Mouse (Mus musculus): ENCODE data around the gene Tnfaip8l1. TPM values are rescaled to one million over a fixed set of nuclear protein-coding genes. Genes with fewer than 3 reads are reported as not detected.
A peak's percentile ranks its signal among the peaks of the same experiment; 100 is the strongest.

Gene Tnfaip8l1
- total RNA-seq, 2 experiments from 2014 or later, result 9.3 to 11.1 TPM

DNA sequence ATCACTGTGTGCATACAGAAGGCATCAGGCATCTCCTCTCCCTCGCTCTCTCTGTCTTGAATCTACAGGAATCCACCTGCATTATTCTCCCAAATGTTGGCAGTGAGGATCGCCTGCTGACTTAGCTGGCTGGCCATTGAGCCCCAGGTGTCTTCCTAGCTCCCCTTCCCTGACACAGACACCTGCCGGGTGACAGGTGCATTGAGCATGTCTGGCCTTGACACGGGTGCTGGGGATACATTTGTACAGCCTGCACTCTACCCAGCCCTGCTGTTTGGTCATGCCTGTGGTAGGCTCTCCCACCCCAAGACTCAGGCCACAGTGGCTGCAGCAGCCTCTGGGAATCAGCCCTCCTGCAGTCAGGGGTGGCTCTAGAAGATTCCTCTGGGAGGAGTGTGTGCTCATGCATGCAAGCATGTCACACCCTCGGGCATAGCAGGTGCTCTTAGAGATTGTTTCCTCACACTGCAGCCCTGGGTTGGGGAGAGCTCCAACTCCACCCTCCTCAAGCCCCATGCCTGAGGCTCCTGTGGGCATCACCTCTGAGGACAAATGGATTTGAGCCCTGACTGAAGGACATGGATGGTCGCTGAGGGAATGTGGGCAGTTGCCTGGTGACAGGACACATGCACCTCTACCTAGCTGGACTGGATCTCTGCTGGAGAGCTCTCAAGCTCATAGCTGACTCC is 44.9 kb downstream of the Tnfaip8l1 start:
- intact Hi-C loops (cut with DNase I), result no loop called here
- DNase-seq (ENCODE audit: extremely low spot score in 1 of 2, low spot score in 2 of 2), result no peak

DNA sequence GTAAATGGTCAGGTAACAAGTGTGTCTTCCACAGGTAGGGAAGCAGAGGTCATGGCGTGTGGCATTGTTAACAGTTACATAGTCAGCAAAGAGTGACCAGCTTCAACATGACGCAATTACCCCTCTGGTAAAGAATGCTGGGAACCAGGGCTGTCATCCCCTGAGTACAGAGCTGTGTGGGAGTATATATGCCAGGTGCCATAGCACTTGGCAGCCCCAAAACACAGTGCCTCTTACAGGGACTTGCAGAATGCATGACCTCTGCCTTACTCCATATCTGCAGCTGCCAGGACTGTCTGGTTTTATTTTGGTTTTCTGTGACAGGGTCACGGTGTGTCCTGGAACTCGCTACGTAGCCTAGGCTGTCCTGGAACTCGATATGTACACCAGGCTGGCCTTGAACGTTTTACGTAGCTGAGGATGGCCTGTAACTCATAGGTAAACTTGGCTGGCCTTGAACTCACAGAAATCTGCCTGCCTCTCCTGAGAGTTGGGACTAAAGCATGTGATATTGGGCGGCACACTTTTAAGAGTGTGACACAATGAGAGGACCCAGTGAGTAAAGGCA is 45.8 kb downstream of the Tnfaip8l1 start:
- DNase-seq (ENCODE audit: extremely low spot score in 1 of 2, low spot score in 2 of 2), result no peak
- intact Hi-C loops (cut with DNase I), result no loop called here

DNA sequence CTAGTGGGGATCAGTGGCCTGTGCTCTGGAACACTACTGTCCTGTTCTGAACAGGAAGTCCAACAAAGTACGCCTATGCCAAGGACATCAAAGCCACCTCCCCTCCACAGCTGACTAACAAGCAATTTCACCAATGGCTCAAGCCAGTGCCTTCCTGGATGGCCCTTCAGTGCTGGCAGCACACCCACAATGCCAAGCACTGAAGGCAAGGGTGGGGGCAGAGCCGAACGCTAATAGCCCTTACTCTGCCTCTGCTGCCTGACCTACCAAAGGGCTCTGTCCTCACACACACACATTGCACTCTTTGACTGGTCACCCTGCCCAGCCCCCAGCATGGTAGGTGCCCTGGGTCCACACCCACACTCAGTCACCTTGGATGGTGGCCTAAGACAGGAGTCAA is 46.5 kb downstream of the Tnfaip8l1 start:
- intact Hi-C loops (cut with DNase I), result no loop called here
- no peak for DNase-seq (ENCODE audit: extremely low spot score in 1 of 2, low spot score in 2 of 2)

DNA sequence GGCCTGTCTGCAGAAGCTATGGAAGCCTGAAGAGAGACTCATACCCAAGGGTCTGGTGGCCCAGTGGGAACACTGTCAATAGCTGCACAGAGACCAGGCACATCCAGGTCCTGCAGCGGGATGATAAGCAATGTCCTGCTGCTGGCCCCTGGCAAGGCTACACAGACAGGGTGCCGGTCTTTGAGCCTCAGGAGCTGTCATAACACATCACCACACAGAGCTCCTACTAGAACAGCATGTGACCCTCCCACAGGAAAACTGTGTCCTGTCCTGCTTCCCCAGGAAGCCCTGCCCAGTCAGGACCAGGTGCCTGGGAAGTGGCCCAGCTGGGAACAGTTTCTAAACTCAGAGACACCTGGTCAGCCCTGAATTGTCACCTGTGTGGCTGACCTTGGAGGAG is 48.8 kb downstream of the Tnfaip8l1 start:
- intact Hi-C loops (cut with DNase I), result no loop called here
- peak in 1 of 2 experiments; percentile 73 for DNase-seq (ENCODE audit: extremely low spot score in 1 of 2, low spot score in 2 of 2)

DNA sequence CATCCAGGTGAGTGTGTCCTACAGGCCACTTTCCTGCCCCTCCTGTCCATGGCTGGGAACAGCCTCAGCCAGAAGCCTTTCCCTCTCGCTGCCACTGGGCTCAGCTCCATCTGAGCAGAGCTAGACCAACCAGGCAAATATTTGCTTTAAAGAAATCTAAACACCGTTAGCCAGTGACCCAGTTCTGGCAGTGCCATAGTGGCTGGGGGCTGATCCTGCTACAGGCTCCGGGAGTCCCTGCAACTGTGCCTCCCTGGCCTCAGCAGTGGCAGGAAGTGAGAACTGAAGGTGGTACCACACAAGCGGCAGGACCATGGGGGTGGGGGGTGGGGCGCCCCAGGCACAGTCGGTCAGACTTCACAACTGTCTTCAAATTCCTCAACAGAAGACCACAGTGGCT is 50.4 kb downstream of the Tnfaip8l1 start:
- DNase-seq (ENCODE audit: extremely low spot score in 1 of 2, low spot score in 2 of 2), result no peak
- intact Hi-C loops (cut with DNase I), result no loop called here

DNA sequence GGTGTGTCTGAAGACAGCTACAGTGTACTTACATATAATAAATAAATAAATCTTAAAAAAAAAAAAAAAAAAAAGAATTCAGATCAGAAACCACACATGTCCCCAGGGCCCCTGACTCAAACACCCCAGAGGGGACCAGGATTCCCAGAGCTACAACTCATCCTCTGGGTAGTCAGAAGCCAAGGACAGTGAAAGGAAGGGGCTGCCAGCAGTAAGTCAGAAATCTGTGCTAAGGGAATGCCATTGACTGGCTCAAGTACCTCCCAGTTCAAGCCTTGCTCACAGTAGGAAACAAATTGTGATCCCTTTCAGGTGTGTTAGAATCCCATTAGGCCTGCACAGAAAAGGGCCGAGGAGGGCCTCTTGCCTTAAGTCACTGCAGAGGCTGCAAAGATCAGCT is 52.0 kb downstream of the Tnfaip8l1 start:
- DNase-seq (ENCODE audit: extremely low spot score in 1 of 2, low spot score in 2 of 2), result no peak
- intact Hi-C loops (cut with DNase I), result no loop called here

DNA sequence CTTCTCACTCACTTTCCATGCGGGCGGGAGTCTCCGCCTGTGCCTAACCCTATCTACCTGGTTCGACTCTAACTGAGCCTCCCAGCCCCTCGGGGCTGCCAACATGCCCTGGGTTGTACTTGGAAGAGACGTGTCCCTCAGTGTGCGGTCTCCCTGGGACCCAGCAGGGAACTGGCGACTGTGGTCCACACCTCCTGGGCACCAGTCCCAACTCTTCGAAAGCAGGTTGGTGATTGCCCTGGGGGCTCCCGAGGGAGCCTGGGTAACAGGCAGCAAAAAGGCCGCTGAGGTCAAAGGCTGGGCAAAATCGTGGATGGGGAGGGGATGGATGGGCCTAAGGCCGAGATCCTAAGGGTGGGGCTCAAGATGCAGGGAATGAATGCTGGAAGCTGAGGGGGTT is 55.4 kb downstream of the Tnfaip8l1 start:
- DNase-seq (ENCODE audit: extremely low spot score in 1 of 2, low spot score in 2 of 2), result no peak
- intact Hi-C loops (cut with DNase I), result loop anchor here (5.0 kb wide), 1 partner anchor 35 kb away; no protein-coding TSS in a partner anchor

DNA sequence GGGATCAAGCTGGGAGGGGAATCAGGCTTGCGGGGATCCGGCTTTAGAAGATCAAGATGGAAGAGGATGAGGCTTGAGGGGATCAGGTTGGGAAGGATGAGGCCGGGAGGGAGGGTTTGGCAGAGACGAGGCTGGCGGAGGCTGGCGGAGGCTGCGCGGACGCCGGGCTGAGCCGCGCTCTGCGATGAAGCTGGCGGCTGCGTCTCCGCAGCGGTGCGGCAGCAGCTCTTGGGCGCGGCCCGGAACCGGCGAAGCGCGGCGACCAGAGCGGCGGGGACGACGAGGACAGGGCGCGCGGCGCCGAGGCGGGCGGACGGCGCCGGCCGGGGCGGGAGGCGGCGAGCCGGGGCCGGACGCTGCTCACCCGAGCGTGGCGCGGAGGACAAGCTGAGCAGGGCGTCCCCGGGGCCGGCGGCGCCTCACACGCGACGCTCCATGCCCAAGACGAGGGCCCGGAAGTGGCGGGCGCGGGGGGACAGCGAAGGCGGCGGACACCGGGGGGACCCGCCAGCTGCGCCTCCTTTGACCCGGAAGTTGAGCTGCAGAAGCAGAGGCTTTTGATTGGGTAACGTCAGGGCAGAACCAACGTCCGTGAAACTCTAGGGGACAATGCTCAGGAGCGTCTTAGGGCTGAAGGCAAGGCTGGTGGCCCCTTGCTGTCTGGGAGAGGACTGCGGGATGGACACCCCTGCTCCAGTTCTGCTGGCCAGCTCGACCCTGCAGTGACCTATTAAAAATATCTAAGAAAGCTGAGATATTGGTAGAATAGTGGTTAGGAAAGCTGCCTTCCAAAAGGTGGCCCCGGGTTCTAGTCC is 56.3 kb downstream of the Tnfaip8l1 start, which contains the start of gene Dpp9:
Gene Dpp9, minus strand, starts transcription at position 529 of the 815 bp plus-strand sequence.
- peak; percentile 94 for DNase-seq (ENCODE audit: extremely low spot score in 1 of 2, low spot score in 2 of 2)
- intact Hi-C loops (cut with DNase I), result loop anchor here (5.0 kb wide), 1 partner anchor 34 kb away; no protein-coding TSS in a partner anchor

DNA sequence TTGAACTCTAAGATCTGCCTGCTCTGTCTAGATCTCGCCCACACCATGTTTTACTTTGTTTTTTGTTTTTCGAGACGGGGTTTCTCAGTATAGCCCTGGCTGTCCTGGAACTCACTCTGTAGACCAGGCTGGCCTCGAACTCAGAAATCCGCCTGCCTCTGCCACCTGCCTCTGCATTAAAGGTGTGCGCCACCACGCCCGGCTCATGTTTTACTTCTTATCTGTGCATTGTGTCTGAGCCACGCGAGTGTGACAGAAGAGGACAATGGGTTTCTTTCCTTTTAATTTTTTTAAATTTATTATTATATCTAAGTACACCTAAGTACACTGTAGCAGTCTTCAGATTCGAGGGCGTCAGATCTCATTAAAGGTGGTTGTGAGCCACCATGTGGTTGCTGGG is 57.0 kb downstream of the Tnfaip8l1 start:
- no peak for DNase-seq (ENCODE audit: extremely low spot score in 1 of 2, low spot score in 2 of 2)
- intact Hi-C loops (cut with DNase I), result loop anchor here (5.0 kb wide), 1 partner anchor 33 kb away; no protein-coding TSS in a partner anchor

DNA sequence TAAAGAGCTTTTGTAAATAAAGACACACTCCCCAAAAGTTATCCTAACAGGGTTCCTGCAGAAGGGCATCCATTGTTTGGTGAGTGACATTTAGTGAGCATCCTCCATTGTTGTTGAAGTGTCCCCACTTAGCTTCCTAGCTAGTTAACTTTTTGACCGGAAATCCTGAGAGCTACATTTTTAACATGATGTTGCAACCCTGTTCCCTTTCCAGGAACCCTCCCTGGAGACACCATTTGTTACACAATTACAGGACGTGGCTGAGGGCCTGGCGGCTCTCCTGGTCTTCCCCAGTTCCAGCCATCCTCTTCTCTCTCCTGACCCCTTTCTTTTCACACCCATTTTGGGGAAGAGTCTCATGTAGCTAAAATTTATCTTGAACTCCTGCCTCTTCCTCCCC is 57.5 kb downstream of the Tnfaip8l1 start:
- DNase-seq (ENCODE audit: extremely low spot score in 1 of 2, low spot score in 2 of 2), result no peak
- intact Hi-C loops (cut with DNase I), result loop anchor here (5.0 kb wide), 1 partner anchor 32 kb away; no protein-coding TSS in a partner anchor

Small RNAs within 50 kb of the gene (microRNA-seq; reads per million reads assigned to microRNA genes)
- gene Gm44397, result not detected

Other genes with a start within 250 kb of the Tnfaip8l1 start
- 1 to 10 TPM; 3.2 to 5.3 TPM for gene Zfp119b, start 213.0 kb upstream of the Tnfaip8l1 start, total RNA-seq (2021)
- gene Ebi3, start 209.8 kb upstream of the Tnfaip8l1 start, total RNA-seq (2021), result 1 to 10 TPM; 2.8 to 4.2 TPM
- 10 to 100 TPM; 12.7 to 16.5 TPM for gene Yju2, start 203.4 kb upstream of the Tnfaip8l1 start, total RNA-seq (2021)
- gene Shd, start 192.0 kb upstream of the Tnfaip8l1 start, total RNA-seq (2021), result 10 to 100 TPM; 50.3 to 57.4 TPM
- 100 to 1,000 TPM in 1 of 2 experiments, 10 to 100 TPM in 1; 99.7 to 111 TPM for gene Fsd1, start 176.0 kb upstream of the Tnfaip8l1 start, total RNA-seq (2021)
- gene Stap2, start 156.9 kb upstream of the Tnfaip8l1 start, total RNA-seq (2021), result 1 to 10 TPM; 4.4 TPM
- gene Mpnd, start 156.8 kb upstream of the Tnfaip8l1 start, total RNA-seq (2021), result 100 to 1,000 TPM; 111 to 115 TPM
- 10 to 100 TPM; 53.7 TPM for gene Sh3gl1, start 125.8 kb upstream of the Tnfaip8l1 start, total RNA-seq (2021)
- 1 to 10 TPM; 5.1 to 5.7 TPM for gene Chaf1a, start 122.0 kb upstream of the Tnfaip8l1 start, total RNA-seq (2021)
- gene Ubxn6, start 87.4 kb upstream of the Tnfaip8l1 start, total RNA-seq (2021), result 10 to 100 TPM; 79.8 to 87.9 TPM
- 100 to 1,000 TPM in 1 of 2 experiments, 10 to 100 TPM in 1; 96.5 to 104 TPM for gene Hdgfl2, start 82.8 kb upstream of the Tnfaip8l1 start, total RNA-seq (2021)
- gene Plin4, start 52.7 kb upstream of the Tnfaip8l1 start, total RNA-seq (2021), result 1 to 10 TPM in 1 of 2 experiments, under 1 TPM in 1; 0.14 to 1.4 TPM
- gene Plin5, start 44.9 kb upstream of the Tnfaip8l1 start, total RNA-seq (2021), result 1 to 10 TPM in 1 of 2 experiments, under 1 TPM in 1; 0.75 to 1.2 TPM
- under 1 TPM; 0.49 to 0.79 TPM for gene Lrg1, start 40.5 kb upstream of the Tnfaip8l1 start, total RNA-seq (2021)
- gene Sema6b, start 22.1 kb upstream of the Tnfaip8l1 start, total RNA-seq (2021), result 100 to 1,000 TPM; 119 to 123 TPM
- gene Mydgf, start 21.4 kb downstream of the Tnfaip8l1 start, total RNA-seq (2021), result 10 to 100 TPM; 49.4 to 51.4 TPM
- gene Dpp9, start 56.4 kb downstream of the Tnfaip8l1 start, total RNA-seq (2021), result 10 to 100 TPM; 43.8 to 44.8 TPM
- 10 to 100 TPM; 45.4 TPM for gene Fem1a, start 94.3 kb downstream of the Tnfaip8l1 start, total RNA-seq (2021)
- 1 to 10 TPM; 4.0 to 4.2 TPM for gene Ticam1, start 114.3 kb downstream of the Tnfaip8l1 start, total RNA-seq (2021)
- gene Plin3, start 130.4 kb downstream of the Tnfaip8l1 start, total RNA-seq (2021), result 1 to 10 TPM; 3.8 to 5.4 TPM
- gene Arrdc5, start 137.8 kb downstream of the Tnfaip8l1 start, total RNA-seq (2021), result not detected
- 1 to 10 TPM; 4.2 to 5.6 TPM for gene Uhrf1, start 140.8 kb downstream of the Tnfaip8l1 start, total RNA-seq (2021)
- gene Kdm4b, start 163.6 kb downstream of the Tnfaip8l1 start, total RNA-seq (2021), result 10 to 100 TPM; 82.9 to 83.5 TPM